Mouse (Mus musculus) CD4-positive, CD25-positive, alpha-beta regulatory T cell, adult 4 months (primary cell): Measurements from ENCODE around the gene Snx30. TPM values are rescaled to one million over a fixed set of nuclear protein-coding genes. Genes with fewer than 3 reads are reported as not detected.

Source experiments
- ATAC-seq: one replicate; pipeline ENCODE4 v1.8.0; 2017
- polyA plus RNA-seq, 2 experiments: library from polyadenylated mRNA; unstranded; fragments of 100-300 nt; shearing (Covaris generic); gene quantifications; one replicate each; pipeline ENCODE4 v1.2.1; 2017

Gene Snx30
- polyA plus RNA-seq, 2 experiments from 2014 or later = 2.2 to 2.6 TPM

DNA sequence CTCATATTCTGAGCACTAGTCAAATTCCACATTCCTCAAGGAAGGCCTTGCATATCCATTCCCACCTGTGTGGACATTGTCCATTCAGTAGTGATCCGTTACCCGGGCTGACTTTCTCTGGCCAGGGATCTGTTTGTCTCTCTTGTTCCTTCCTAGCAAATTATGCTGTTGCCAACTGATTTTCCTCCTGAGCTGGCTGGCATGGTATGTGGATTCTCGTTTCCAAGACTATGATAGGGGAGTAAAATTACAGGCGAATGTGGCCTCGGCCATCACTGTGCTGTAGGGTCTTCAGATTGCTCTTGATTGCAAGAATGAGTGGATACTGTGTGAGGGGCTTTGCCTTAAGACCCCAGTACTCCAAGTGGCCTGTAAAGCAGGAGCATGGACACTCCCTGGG, 20.7 kb downstream of the Snx30 start:
- ATAC-seq = no peak

DNA sequence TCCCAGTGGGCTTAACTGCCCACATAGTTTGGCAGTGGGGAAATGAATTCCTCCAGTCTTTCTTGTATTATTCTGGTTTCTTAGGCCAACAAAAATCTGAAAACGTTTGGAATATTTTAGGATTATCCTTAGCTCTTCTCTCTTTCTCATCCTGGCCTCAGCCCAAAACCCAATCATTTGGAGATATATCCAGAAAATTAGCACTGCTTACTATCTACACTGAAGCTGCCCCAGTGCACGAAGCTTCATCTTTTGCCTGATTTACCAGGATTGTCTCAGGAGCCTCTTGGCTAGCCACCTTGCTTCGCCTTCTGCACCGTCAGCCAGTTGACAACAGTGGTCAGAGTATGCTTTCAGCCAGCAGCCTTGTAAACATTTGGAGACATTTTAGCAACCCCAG, 23.4 kb downstream of the Snx30 start:
- ATAC-seq = no peak

DNA sequence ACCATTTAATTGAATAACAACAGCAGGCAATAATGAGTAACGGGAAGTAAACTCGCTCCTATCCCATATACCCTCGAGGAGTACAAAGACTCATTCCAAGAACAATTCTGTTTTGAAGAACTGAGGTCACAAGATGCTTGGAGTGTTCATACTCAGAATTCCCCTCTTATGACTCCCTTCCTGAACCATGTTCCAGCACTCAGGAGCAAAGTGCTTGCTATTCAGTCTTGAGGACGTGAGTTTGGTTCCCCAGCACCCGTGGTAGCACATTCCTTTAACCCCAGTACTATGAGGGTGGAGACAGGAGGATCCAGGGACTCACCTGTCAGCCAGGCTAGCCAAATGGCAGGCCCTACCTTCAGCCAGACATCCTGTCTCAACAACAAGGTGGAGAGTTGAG, 25.4 kb downstream of the Snx30 start:
- no peak for ATAC-seq

DNA sequence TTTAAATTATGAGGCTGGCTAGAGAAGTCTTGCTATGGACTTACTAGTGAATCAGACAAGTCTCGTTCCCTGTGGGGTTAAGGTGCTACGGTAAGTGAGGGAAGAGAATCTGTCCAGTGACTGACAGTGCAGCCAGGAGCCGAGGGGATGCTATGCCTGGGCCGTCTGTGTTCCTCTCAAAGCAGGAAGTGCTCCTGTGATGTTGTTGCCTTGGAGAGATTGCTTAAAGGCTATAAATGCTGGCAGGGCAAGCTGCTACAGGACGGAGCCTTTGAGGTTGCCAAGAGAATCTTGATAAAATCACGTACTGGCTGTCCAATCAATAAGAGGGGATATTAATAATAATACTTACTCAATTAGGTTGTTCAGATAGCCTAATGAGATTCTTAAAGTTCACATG, 27.2 kb downstream of the Snx30 start:
- ATAC-seq = no peak

DNA sequence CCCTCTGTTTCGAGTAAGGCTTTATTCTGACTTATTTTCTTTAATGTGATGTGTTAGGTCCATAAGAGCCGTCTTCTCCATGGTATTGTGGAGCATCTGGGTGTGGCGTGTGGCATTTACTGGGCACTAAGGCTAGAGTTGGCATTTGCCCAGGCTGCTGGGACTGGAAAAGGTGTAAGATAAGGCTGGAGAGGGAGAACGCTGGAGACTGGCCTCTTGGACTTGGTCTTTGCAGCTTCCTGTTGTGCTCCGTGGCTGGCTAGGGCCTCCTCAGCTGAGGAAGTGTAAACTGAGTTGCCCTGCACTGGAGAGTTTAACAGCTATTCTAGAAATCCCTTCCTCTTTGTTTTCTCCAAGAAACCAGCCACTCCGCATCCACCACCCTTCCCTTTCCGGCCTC, 32.0 kb downstream of the Snx30 start:
- ATAC-seq = no peak

DNA sequence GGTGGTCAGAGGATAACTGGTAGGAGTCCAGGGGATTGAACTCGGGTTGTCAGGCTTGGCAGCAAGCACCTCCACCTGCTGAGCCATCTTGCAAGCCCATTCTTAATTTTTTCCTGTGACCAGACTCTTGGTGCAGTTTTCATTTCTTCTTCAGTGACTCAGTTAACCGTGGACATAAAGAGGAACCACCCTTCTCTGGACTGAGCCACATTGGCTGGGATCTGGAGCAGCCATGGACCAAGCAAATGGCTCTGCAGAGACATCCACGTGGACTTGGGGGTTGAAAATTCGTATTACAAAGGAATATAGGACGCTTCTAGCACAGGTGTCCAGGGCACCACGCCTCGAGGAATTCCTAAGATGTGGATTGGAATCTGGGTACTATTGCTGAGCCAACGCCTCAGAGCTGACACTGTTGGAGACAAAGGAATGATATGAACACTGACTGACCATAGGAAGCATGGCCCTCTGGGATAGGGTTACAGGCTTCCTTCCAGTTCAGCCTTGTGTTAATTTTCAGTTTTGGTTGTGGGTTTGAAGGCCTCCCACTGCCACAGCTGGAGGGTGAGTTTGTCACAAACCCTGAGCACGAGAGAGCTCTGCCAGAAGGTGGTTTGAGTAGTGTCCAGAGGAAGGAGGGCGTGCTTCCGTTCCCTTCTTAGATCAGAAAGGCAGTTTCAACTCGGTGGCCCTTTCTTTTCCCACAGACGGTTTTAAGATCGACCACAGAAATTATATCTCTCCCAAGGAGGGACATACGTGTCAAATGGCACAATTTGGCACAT, 39.0 kb downstream of the Snx30 start:
- no peak for ATAC-seq

DNA sequence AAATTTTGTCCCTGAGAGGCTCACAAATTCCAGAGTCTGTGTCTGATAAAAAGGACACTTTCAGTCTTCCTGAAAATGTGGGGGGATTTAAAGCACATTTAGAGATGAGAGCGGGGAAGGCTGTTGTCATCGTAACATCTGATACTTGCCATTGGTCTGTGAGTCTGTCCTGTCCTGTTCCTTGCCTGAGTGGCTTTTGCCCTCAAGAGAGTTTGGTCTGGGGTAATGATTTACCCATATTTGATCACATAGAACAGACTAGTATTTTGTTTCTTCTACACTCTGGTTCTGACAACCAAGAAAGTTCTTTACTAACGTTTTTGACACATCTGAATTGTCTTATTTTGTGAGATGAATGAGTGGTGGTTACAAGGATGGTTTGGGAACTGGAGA, 39.6 kb downstream of the Snx30 start:
- no peak for ATAC-seq

DNA sequence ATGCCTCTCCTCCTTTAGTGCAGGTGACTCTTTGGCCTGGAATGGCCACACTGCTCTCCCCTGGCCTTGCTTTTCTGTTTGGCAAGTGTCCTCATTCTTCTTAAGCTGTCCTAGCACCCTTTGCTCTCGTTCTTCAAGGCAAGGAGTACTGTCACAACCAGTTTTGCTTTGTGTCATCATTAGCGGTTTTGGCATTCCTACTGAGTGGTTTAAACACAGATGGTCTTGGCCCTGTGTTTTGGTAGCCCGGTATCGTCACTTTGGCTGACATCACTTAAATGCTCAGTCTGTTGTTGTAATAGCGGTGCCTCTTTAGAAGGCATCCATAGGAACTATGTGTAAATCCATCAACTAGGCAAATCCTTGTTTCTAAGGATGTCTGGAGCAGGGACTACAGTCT, 41.8 kb downstream of the Snx30 start:
- ATAC-seq = no peak

DNA sequence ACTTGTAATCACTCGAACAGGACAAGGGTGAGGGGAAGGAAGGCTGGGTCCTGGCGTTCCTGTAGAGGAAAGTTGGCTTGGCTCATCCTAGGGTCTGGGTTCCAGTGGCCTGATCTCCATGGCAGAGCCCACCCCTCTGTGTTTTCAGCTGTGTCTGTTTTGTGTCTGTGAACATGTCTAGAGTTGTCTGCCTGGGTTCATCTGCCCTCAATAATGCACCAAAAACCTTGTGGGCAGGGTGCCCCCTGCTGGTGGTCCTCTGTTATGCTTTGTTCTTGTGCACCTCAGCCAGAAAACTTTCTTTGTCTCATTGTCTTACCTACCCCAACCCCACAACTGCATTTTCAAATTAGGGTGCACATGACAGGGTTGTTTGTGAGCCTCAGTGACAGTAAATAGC, 44.5 kb downstream of the Snx30 start:
- peak; percentile 95 for ATAC-seq

DNA sequence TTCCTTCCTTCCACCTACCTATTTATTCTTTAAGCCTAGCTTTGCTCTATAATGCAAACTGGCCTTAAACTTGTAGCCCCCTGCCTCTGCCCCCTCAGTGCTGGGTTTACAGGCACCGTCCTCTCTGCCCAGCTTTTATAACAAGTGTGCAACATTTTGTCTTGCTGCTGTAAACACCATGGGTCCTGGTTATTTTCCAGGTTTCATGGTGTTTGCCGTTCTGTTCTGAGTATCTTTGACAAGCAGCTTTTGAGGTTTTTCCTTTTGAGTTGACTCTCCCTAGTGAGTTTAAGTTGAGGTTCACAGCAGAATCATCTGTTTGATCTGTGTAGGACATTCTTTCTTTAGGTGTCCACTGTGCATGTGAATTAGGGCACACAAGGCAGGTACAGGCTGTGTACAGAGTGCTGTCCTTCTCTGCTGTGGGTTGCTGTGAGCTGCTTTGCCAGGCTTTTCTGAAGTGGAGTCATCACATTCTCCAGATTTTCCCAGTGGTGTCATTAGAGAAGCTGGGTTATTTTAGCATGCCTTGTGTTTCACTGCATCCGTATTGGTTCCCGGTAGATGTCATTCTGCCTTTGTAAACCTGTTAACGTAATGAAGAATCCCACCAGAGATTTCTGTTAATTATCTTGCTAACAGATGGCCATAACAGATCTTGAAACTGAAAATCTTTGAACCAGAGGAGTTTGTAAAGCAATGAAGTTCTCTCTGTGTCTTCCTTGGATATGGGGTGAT, 45.4 kb downstream of the Snx30 start:
- no peak for ATAC-seq

DNA sequence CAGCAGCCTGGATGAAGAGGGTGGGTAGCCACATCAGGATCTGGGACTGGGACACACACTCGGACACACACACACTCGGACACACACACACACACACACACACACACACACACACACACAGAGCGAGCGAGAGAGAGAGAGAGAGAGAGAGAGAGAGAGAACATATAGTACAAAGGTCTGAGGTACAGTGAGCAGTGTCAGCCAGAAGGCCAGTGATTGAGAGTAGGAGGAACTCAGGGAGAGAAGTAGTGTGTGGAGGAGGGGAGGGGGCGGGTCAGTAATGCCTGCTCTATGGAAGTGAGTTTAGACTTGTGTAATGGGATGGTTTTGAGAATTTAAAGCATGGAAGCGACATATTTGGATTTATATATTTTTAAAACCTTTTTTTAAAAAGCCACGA, 47.5 kb downstream of the Snx30 start:
- ATAC-seq = no peak

DNA sequence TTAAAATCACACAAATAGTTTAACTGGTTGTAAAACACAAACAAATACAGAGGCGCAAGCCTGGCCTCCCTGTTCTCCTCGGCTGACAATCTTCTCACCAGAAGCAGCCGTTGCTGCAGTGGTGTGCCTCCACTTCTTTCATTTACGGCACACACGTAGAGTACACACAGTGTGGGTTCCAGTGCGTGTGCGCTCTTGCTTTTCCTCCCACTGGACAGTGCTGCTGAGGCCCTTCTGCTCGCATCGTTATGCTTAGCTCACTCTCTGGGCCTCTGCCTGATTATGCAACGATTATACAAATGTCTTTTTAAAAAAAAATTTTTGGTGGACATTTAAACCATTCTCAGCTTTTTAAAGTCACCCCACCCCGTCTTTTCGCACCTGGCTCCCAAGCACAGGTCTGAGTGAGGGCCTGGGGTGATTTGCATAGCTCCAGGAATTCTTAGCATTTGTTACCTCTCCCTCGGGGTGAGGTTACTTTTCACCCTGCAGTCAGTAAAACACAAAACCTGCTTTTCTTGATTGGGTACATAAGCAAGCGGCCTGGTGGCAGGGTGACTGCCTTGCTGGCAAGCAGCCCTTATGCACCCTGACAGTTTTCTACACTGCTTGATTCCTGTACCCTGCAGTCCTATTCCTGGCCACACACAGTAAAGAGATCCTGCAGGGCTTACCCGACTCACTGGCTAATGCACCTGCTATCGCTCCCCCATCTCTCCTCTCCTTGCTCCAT, 54.2 kb downstream of the Snx30 start:
- no peak for ATAC-seq

DNA sequence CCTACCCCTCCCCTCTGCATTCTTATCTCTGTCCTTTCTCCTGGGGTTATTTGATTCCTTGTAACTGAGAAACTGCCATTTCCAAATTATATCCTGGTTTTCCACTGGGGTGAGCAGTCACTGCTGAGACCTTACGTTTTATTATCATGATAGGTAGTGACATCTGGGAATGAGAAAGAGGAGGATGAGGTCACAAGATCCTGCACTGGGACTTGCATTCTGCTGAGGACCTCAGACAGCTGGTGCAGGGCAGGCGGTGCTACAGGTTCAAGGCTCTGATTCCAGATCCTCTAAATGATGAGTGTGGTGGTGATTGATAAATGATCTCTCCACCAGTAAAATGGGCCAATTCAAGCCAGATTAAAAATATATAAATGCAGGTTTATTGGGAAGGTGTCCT, 54.8 kb downstream of the Snx30 start:
- no peak for ATAC-seq

DNA sequence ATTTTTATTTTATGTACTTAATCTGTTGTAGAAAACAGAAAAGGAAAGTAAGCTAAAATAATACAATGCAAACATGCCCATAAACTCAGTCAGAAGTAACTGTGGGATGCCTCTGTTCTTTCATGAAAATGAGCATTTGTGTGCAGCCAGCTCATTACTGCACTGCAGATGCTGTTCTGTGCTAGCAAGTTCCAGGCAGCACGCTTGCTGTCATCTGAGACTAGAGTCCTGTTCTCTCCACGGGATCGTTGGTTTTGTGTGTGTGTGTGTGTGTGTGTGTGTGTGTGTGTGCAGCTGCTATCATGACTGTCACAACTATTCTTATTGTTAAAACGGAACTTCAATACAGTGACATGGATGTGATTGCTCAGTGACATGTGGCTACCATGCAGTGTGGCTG, 56.2 kb downstream of the Snx30 start:
- no peak for ATAC-seq

DNA sequence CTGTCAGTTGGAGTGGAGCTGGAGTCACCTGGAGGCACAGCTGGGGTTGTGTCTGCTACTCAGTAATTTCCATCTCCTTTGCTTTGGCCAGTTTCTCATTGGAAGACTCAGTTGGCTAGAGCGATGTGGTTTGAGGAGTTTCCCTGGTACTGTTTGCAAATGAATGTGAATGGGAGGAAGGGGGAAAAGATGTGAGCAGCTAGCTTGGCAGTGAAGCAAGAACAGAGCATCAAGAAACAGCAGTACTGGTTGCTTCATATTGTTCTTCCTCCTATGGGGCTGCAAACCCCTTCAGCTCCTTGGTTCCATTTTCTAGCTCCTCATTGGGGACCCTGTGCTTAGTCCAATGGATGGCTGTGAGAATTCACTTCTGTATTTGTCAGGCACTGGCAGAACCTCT, 56.7 kb downstream of the Snx30 start:
- no peak for ATAC-seq

DNA sequence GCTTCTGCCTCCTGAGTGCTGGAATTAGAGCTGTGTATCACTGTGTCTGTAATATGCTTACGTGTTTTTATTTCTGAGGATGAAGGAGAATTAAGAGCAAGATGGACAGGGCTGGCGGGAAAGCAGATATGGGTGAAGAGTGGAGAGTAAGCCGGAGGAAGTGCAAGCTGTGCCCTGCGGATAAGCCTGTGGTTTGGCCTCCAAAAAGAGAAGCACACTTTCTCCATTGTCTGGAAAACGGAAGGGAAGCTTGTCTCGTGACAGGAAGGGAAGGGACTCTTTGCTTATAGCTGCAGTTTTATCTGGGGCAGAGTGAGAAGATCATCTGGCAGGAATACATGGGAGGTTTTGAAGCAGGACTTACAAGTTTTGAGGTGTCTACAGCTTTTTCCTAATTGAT, 58.2 kb downstream of the Snx30 start:
- no peak for ATAC-seq

DNA sequence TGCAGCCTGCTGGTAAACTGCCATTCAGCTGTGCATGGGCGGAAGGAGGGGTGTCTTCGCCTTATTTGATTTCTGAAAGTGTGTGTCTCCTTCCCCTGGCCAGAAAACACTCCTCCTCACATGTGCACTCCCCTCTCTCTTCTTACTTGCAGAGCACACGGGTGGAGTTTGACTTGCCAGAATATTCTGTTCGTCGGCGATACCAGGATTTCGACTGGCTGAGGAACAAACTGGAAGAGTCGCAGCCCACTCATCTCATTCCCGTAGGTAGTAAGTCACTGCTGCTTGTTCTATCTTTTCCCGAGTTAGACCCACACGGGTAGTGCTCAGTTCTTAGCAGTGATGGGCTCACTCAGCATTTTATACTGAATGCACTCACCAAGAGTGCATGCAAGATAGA, 62.4 kb downstream of the Snx30 start:
- ATAC-seq = no peak

DNA sequence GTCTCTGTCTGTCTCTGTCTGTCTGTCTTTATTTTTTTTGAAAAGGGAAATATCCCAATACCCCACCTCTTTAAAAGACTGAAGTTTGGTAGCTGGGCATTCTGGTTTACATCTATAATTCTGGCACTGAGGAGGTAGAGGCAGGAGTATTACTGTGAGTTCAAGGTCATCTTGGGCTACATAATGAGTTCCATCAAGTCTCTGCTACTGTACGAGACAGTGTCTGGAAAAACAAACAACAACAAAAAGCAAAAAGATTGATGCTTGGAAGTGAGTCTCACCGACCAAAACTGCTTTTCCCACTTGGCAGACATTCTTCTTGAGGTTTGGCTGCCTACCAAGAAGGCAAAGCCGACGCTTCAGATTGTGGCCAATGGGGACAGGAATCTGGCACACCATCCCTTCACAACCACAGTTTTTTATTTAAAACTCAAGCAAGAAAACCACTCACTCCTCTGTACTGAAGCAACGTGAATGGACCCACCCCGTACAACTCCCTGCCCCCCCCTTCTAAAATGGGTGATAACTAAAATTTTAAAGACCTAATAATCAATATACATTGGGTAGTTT, 63.9 kb downstream of the Snx30 start:
- no peak for ATAC-seq

DNA sequence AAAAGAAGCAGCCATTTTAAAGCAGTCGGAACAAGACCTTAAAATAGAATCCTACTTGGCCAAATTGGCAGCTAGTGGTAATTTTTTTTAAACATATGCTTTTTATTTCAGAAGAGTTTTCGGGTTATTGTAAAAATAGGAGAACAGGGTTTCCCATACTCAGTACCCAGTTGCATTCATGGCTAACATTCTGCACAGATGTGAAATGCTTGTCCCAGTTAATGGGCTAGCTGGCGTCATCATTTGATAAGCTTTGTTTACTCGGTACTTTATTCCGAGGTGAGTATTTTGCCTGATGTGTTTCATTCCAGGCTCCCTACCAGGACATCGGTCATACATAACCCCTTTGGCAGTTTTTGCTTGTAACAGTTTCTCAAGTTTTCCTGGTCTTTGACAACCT, 64.8 kb downstream of the Snx30 start:
- no peak for ATAC-seq

DNA sequence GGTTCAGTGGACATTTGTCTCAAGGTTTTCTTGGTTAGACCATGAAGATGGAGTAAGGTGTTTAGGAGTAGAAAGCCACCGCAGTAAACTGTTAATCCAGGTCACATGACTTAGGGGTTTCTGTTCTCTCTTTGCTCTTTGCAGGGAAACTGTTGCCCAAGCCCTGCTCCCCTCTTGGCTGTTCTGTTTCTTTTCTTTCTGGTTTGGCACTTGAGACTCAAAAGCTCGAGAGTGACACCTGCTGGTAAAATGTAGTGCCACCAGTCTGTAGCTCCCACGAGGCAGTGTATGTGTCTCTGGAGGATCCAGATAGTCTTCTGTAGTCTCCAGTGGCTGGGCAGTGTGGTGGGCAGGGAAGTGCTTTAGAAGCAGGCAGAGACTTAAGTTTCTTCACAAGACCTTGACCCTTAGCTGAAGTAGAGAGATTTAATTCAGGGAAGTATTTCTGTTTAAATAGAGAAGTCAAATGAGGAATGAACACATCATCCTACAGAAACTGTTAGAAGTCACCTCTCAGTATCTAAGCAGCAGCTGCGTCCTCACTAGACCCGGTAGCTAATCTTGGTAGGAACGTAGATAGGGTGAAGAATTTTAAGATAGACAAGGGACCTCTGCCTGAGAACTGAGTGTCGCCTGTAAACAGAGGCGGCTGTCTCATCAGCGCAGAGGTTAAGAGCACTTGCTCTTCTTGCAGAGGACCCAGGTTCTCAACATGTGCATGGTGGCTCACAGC, 65.4 kb downstream of the Snx30 start:
- peak; percentile 91 for ATAC-seq

DNA sequence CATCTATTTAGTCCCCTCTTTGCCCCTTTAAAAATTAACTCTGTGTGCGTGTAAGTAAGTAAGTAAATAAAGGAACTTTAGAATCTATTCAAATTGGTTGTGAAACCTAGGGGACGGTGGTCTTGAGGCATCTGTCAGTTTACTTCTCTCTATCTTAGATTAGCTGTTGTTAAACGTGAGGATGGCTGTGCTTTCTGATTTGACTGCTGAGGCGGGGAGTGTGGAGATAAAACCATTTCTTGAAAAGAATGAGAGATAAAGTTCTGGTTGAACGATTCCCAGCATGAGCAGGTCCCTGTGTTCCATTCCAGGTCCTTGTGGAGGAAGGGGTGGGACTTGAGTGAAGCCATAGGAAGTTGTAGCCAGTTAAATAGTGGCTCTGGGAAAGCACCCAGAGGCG, 67.6 kb downstream of the Snx30 start:
- no peak for ATAC-seq

DNA sequence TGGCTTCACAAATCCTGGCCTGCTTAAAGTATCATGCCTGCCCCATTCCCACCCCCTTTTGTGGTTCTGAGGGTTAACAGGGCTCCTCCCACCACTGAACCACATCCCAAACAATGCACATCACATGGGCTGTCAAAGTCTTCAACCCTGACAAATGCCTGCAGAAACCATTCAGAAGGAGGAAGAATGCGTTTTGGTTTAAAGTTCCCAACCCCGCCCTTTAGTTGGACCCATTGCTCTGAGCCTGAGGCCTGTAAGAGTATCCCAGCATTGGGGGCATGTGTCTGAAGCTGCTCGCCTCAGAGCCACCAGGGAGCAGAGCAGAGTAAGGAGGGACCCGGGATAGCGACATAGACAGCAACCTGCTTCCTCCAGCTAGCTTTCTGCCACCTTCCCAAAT, 68.2 kb downstream of the Snx30 start:
- ATAC-seq = no peak

DNA sequence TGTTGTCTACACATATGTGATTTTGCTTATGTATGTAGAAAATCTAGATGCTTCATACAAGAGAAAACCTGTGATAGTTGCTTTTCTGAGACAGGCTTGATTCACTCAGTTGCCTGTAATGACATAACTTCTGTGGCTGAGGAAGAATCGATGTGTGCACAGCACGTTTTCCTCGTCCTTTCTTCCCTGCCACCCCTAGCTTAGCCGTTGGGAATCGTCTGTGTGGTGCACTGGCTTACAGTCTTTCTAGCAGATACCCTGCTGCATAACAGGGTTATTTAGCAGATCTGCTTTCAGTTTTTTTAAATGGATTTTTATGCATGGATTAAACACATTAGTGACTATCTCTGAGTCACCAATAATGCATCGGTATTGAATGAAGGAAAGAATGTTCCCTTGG, 70.9 kb downstream of the Snx30 start:
- ATAC-seq = no peak
